Mouse (Mus musculus) CH12.LX (cell line): ENCODE measurements at regions not wholly inside any gene's neighbourhood (a gene's known extent, or its start where the extent isn't known, plus 50 kb on each side); places are given as distances from the start of the nearest gene placed in this dataset.

Experiments
- DNase-seq: peaks from one replicate; pipeline ENCODE4 v3.0.0-alpha.2; 2013; ENCODE audit errors: extremely low read depth
- H3K27ac ChIP-seq: 2 replicates; pipeline ENCODE4 v1.5.1; 2012; ENCODE audit warnings: low read depth, mild to moderate bottlenecking, control low read depth, moderate library complexity; ENCODE audit not compliant: insufficient read depth
- H3K27me3 ChIP-seq: replicated peaks from 2 replicates; pipeline ENCODE3; 2012; ENCODE audit warnings: inconsistent platforms
- H3K36me3 ChIP-seq, 2 experiments: replicated peaks in 1 of 2; 2 replicates each; pipeline versions ENCODE3 to v1.6.1; 2012; ENCODE audit warnings: inconsistent platforms in 1 of 2, low read length in 1 of 2, mild to moderate bottlenecking in 1 of 2, mixed read lengths in 1 of 2, moderate library complexity in 1 of 2; ENCODE audit not compliant: control insufficient read depth in 1 of 2, insufficient read depth in 1 of 2
- H3K4me1 ChIP-seq, 2 experiments: 2 replicates each; pipeline ENCODE4 v1.6.1; 2012; ENCODE audit warnings: inconsistent platforms in 1 of 2, moderate library complexity in 1 of 2; ENCODE audit not compliant: insufficient read depth in 2 of 2, control insufficient read depth in 1 of 2
- H3K4me2 ChIP-seq: 2 replicates; pipeline ENCODE4 v1.6.1; 2012; ENCODE audit warnings: low read depth, mild to moderate bottlenecking, control low read depth; ENCODE audit not compliant: poor library complexity, insufficient read depth, severe bottlenecking
- H3K4me3 ChIP-seq, 3 experiments: fragments of 150-350 bp in 1 of 3; sonication (generic) in 1 of 3; replicated peaks in 1 of 3; 2 replicates each; pipeline versions ENCODE3 to v1.5.1; 2011 to 2012; ENCODE audit warnings: low read depth in 2 of 3, low read length in 2 of 3, mild to moderate bottlenecking in 2 of 3, moderate library complexity in 2 of 3, control low read depth in 1 of 3, improper control_type of control experiment in 1 of 3, inconsistent platforms in 1 of 3, mixed read lengths in 1 of 3; ENCODE audit not compliant: poor library complexity in 1 of 3
- H3K79me2 ChIP-seq: replicated peaks from 2 replicates; pipeline ENCODE4 v1.6.1; 2012; ENCODE audit warnings: mild to moderate bottlenecking, moderate library complexity; ENCODE audit not compliant: control insufficient read depth, poor library complexity, insufficient read depth, severe bottlenecking; ENCODE audit errors: extremely low read depth
- H3K9ac ChIP-seq: 2 replicates; pipeline ENCODE4 v1.6.1; 2012; ENCODE audit warnings: low read depth, mild to moderate bottlenecking, control low read depth, moderate library complexity; ENCODE audit not compliant: insufficient read depth
- H3K9me3 ChIP-seq: replicated peaks from 2 replicates; pipeline ENCODE3; 2012; ENCODE audit warnings: low read length, inconsistent platforms, mixed read lengths
- BHLHE40 ChIP-seq: IDR thresholded peaks from 2 replicates; pipeline ENCODE4 v1.6.1; 2011; ENCODE audit warnings: mild to moderate bottlenecking, low read depth, low read length, improper control_type of control experiment
- CHD1 ChIP-seq: IDR thresholded peaks from 2 replicates; pipeline ENCODE4 v1.6.1; 2012; ENCODE audit warnings: low read depth, low read length, improper control_type of control experiment, inconsistent platforms
- CHD2 ChIP-seq: IDR thresholded peaks from 2 replicates; pipeline ENCODE4 v1.6.1; 2011; ENCODE audit warnings: low read length, improper control_type of control experiment
- JUN ChIP-seq: IDR thresholded peaks from 2 replicates; pipeline ENCODE4 v1.6.1; 2011; ENCODE audit warnings: low read depth, mild to moderate bottlenecking, low read length, improper control_type of control experiment, moderate library complexity; ENCODE audit not compliant: insufficient read depth
- NELFE ChIP-seq: IDR thresholded peaks from 2 replicates; pipeline ENCODE4 v1.6.1; 2011; ENCODE audit warnings: low read depth, low read length, improper control_type of control experiment
- NRF1 ChIP-seq: IDR thresholded peaks from 2 replicates; pipeline ENCODE4 v1.6.1; 2014; ENCODE audit warnings: low read depth, mild to moderate bottlenecking, inconsistent platforms, low read length, improper control_type of control experiment, moderate library complexity
- PAX5 ChIP-seq: IDR thresholded peaks from 2 replicates; pipeline ENCODE4 v1.6.1; 2012; ENCODE audit warnings: low read length, inconsistent platforms, mixed read lengths
- POLR2A ChIP-seq: IDR thresholded peaks from 2 replicates; pipeline ENCODE4 v1.6.1; 2011; ENCODE audit warnings: low read depth, mild to moderate bottlenecking, improper control_type of control experiment, low read length
- POLR2AphosphoS2 ChIP-seq: IDR thresholded peaks from 2 replicates; pipeline ENCODE4 v1.6.1; 2011; ENCODE audit warnings: low read depth, low read length, improper control_type of control experiment
- RAD21 ChIP-seq: IDR thresholded peaks from 2 replicates; pipeline ENCODE4 v1.6.1; 2011; ENCODE audit warnings: low read depth, mild to moderate bottlenecking, low read length, improper control_type of control experiment, moderate library complexity
- RCOR1 ChIP-seq: conservative IDR thresholded peaks from 2 replicates; pipeline ENCODE4 v1.6.1; 2012; ENCODE audit warnings: low read depth, mild to moderate bottlenecking, inconsistent platforms, low read length, improper control_type of control experiment
- SIN3A ChIP-seq: IDR thresholded peaks from 2 replicates; pipeline ENCODE4 v1.6.1; 2012; ENCODE audit warnings: low read length, improper control_type of control experiment, inconsistent platforms
- SMC3 ChIP-seq: IDR thresholded peaks from 2 replicates; pipeline ENCODE4 v1.6.1; 2011; ENCODE audit warnings: low read depth, low read length, improper control_type of control experiment
- UBTF ChIP-seq: IDR thresholded peaks from 2 replicates; pipeline ENCODE4 v1.6.1; 2012; ENCODE audit warnings: low read depth, mild to moderate bottlenecking, inconsistent platforms, low read length, improper control_type of control experiment, moderate library complexity
- USF1 ChIP-seq: IDR thresholded peaks from 2 replicates; pipeline ENCODE4 v1.6.1; 2014; ENCODE audit warnings: low read depth, mild to moderate bottlenecking, inconsistent platforms, low read length, improper control_type of control experiment
- ZC3H11A ChIP-seq: IDR thresholded peaks from 2 replicates; pipeline ENCODE4 v1.6.1; 2012; ENCODE audit warnings: low read depth, mild to moderate bottlenecking, inconsistent platforms, low read length, improper control_type of control experiment
- ZMIZ1 ChIP-seq: IDR thresholded peaks from 2 replicates; pipeline ENCODE4 v1.6.1; 2012; ENCODE audit warnings: low read depth, mild to moderate bottlenecking, inconsistent platforms, low read length, improper control_type of control experiment
- dilution Hi-C: fragments of 300-500 bp; cut with MboI; formaldehyde crosslinking; loops from 2 replicates; pipeline ENCODE4 v1.14.3; 2020; ENCODE audit warnings: low sequenced_read_pairs; ENCODE audit not compliant: extremely low pct_unique_long_range_greater_than_20kb, extremely low pct_ligation_motif_present
- in situ Hi-C: fragments of 300-500 bp; cut with MboI; formaldehyde crosslinking; loops from 3 replicates; pipeline ENCODE4 v1.14.3; 2019; ENCODE audit warnings: low sequenced_read_pairs, low pct_ligation_motif_present, low pct_unique_long_range_greater_than_20kb, mixed read lengths

GRCm38 (mm10) chr9:115775112-115775511 lies 134.1 kb upstream of the Gadl1 start:
- H3K9ac ChIP-seq: no peak overlapping the region
- no peaks in the 10 kb centered on the region for H3K79me2 ChIP-seq
- H3K4me3 ChIP-seq: no peak overlapping the region
- no peak overlapping the region for H3K4me2 ChIP-seq
- H3K27me3 ChIP-seq: no peaks in the 10 kb centered on the region
- TF ChIP-seq UBTF (no peak), SMC3 (no peak)
- no peak for DNase-seq
- in situ Hi-C loops: no loop called here
- no peak overlapping the region for H3K27ac ChIP-seq
- H3K9me3 ChIP-seq: no peaks in the 10 kb centered on the region
- H3K4me1 ChIP-seq: no peaks in the 10 kb centered on the region
- no peaks in the 10 kb centered on the region for H3K36me3 ChIP-seq
- dilution Hi-C loops: no loop called here

GRCm38 (mm10) chr9:115775858-115776257 lies 133.4 kb upstream of the Gadl1 start:
- in situ Hi-C loops: no loop called here
- dilution Hi-C loops: no loop called here
- H3K36me3 ChIP-seq: no peaks in the 10 kb centered on the region
- no peak overlapping the region for H3K4me2 ChIP-seq
- no peak for TF ChIP-seq POLR2AphosphoS2
- TF ChIP-seq NELFE: no peak
- no peak for TF ChIP-seq ZMIZ1
- TF ChIP-seq NRF1: no peak
- TF ChIP-seq CHD1: no peak
- TF ChIP-seq PAX5: no peak
- no peak for TF ChIP-seq ZC3H11A
- TF ChIP-seq RCOR1: no peak
- TF ChIP-seq SIN3A: no peak
- no peak for TF ChIP-seq POLR2A
- no peak for TF ChIP-seq RAD21
- no peak for TF ChIP-seq SMC3
- TF ChIP-seq CHD2: no peak
- TF ChIP-seq USF1: no peak
- DNase-seq: no peak
- H3K9ac ChIP-seq: no peak overlapping the region
- H3K27ac ChIP-seq: no peak overlapping the region
- H3K27me3 ChIP-seq: no peaks in the 10 kb centered on the region
- H3K79me2 ChIP-seq: no peaks in the 10 kb centered on the region
- H3K4me1 ChIP-seq: no peaks in the 10 kb centered on the region
- no peaks in the 10 kb centered on the region for H3K9me3 ChIP-seq
- H3K4me3 ChIP-seq: no peak overlapping the region

GRCm38 (mm10) chr9:115777097-115777864 lies 132.0 kb upstream of the Gadl1 start:
- Histone ChIP-seq H3K27me3 (no peaks in the 10 kb centered on the region), H3K79me2 (no peaks in the 10 kb centered on the region), H3K9me3 (no peaks in the 10 kb centered on the region), H3K9ac (no peak overlapping the region), H3K4me3 (no peak overlapping the region), H3K4me1 (no peaks in the 10 kb centered on the region), H3K4me2 (no peak overlapping the region), H3K27ac (no peak overlapping the region), H3K36me3 (no peaks in the 10 kb centered on the region)
- TF ChIP-seq JUN: no peak
- no peak for TF ChIP-seq BHLHE40
- no peak for TF ChIP-seq POLR2AphosphoS2
- TF ChIP-seq ZMIZ1: no peak
- in situ Hi-C loops (no loop called here), dilution Hi-C loops (no loop called here)
- DNase-seq: peak; percentile 34
